In genomic region chr5:117761181-117761832, GRCm38 (mm10) we compare ENCODE assay signal across 15 mouse cellular contexts. TPM values are rescaled to one million over a fixed set of nuclear protein-coding genes. Genes with fewer than 3 reads are reported as not detected.
DNase-seq lines count a peak whose midpoint lies in the region; ATAC-seq and TF ChIP-seq lines count a peak whose summit lies in the region.
"Had no signal": no experiment of that assay in that cellular context is flagged by ENCODE, and none has a peak within 500 bp of the region (broad histone marks: within the 10 kb centered on the region; RNA-seq: fewer than 3 reads in every experiment).

No protein-coding gene starts in this region.

- peaks cover 18% of the 10 kb centered on the region for H3K36me3 ChIP-seq in forebrain, postnatal 0 days (ENCODE audit: insufficient read depth)
- H3K36me3 ChIP-seq in forebrain, embryonic 14.5 days (ENCODE audit: control insufficient read depth, insufficient read depth, low read length): peaks cover 4% of the 10 kb centered on the region; the same call in 1 of the 2 replicates
- H3K36me3 ChIP-seq in liver, embryonic 14.5 days (replicated peaks; ENCODE audit: control insufficient read depth, insufficient read depth, low read depth): no peaks in the 10 kb centered on the region
- H3K36me3 ChIP-seq in liver, embryonic 11.5 days (ENCODE audit: control insufficient read depth, insufficient read depth, low read length): no peaks in the 10 kb centered on the region
- H3K36me3 ChIP-seq in ES-Bruce4 (ENCODE audit: control insufficient read depth, insufficient read depth, low read length, poor library complexity, severe bottlenecking): no peaks in the 10 kb centered on the region
- H3K36me3 ChIP-seq: embryonic facial prominence, embryonic 12.5 days had no signal

- H3K27ac ChIP-seq in forebrain, postnatal 0 days (ENCODE audit: low read depth, low read length): no peak overlapping the region
- no peak overlapping the region for H3K27ac ChIP-seq in forebrain, embryonic 14.5 days (ENCODE audit: low read depth, low read length)
- no peak overlapping the region for H3K27ac ChIP-seq in liver, embryonic 14.5 days
- H3K27ac ChIP-seq in liver, embryonic 11.5 days (ENCODE audit: low read depth, low read length): no peak overlapping the region
- no peak overlapping the region for H3K27ac ChIP-seq in ES-Bruce4 (ENCODE audit: insufficient read depth, low read length)
- H3K27ac ChIP-seq: embryonic facial prominence, embryonic 12.5 days; forebrain, embryonic 13.5 days had no signal

- H3K9me3 ChIP-seq in forebrain, postnatal 0 days (ENCODE audit: low read length): no peaks in the 10 kb centered on the region
- no peaks in the 10 kb centered on the region for H3K9me3 ChIP-seq in forebrain, embryonic 14.5 days (replicated peaks; ENCODE audit: control insufficient read depth, low read length)
- H3K9me3 ChIP-seq in liver, embryonic 14.5 days (ENCODE audit: control insufficient read depth, low read length): no peaks in the 10 kb centered on the region
- no peaks in the 10 kb centered on the region for H3K9me3 ChIP-seq in liver, embryonic 11.5 days (ENCODE audit: control insufficient read depth, low read length)
- no peaks in the 10 kb centered on the region for H3K9me3 ChIP-seq in ES-Bruce4 (replicated peaks; ENCODE audit: control insufficient read depth, insufficient read depth, low read length, poor library complexity, severe bottlenecking)
- H3K9me3 ChIP-seq: embryonic facial prominence, embryonic 12.5 days had no signal

- no peaks in the 10 kb centered on the region for H3K4me1 ChIP-seq in forebrain, postnatal 0 days (ENCODE audit: insufficient read depth)
- 0 out of 2 replicates have a peak, but pooled peaks cover 2% of the 10 kb centered on the region for H3K4me1 ChIP-seq in forebrain, embryonic 14.5 days (ENCODE audit: control insufficient read depth, insufficient read depth, low read length)
- no peaks in the 10 kb centered on the region for H3K4me1 ChIP-seq in liver, embryonic 14.5 days (replicated peaks; ENCODE audit: control insufficient read depth in 2 of 2, insufficient read depth in 2 of 2, low read length in 1 of 2)
- no peaks in the 10 kb centered on the region for H3K4me1 ChIP-seq in liver, embryonic 11.5 days (replicated peaks; ENCODE audit: control insufficient read depth, insufficient read depth, low read length)
- no peaks in the 10 kb centered on the region for H3K4me1 ChIP-seq in ES-Bruce4 (ENCODE audit: control insufficient read depth, insufficient read depth, low read length)
- H3K4me1 ChIP-seq: embryonic facial prominence, embryonic 12.5 days had no signal

- no peak for TF ChIP-seq EP300 in liver, embryonic 14.5 days (IDR thresholded peaks at IDR 0.05; ENCODE audit: low read depth)
- no peak for TF ChIP-seq EP300 in ES-Bruce4 (IDR thresholded peaks at IDR 0.05; ENCODE audit: insufficient read depth, low read depth, low read length)

- ATAC-seq in forebrain, postnatal 0 days: no peak
- no peak for ATAC-seq in forebrain, embryonic 14.5 days
- no peak for ATAC-seq in liver, embryonic 14.5 days (ENCODE audit: insufficient read depth)
- ATAC-seq in liver, embryonic 11.5 days (replicated peaks; ENCODE audit: low FRiP score): no peak
- ATAC-seq in erythroid progenitor cell, adult 5-6 weeks (replicated peaks; ENCODE audit: low FRiP score, poor library complexity, severe bottlenecking): no peak
- ATAC-seq: forebrain, embryonic 13.5 days; inflammation-experienced regulatory T-cells, adult 6 months had no signal

- no peak for TF ChIP-seq POLR2A in ES-Bruce4 (IDR thresholded peaks at IDR 0.05; ENCODE audit: insufficient read depth, low read length)

- H3K4me3 ChIP-seq in forebrain, postnatal 0 days (ENCODE audit: low read depth, low read length): no peak overlapping the region
- no peak overlapping the region for H3K4me3 ChIP-seq in forebrain, embryonic 14.5 days (ENCODE audit: low read depth, low read length)
- H3K4me3 ChIP-seq in liver, embryonic 14.5 days (ENCODE audit: insufficient read depth in 1 of 2, low read depth in 2 of 2, low read length in 2 of 2): no peak overlapping the region
- no peak overlapping the region for H3K4me3 ChIP-seq in liver, embryonic 11.5 days (ENCODE audit: low read depth, low read length)
- no peak overlapping the region for H3K4me3 ChIP-seq in ES-Bruce4 (ENCODE audit: low read depth, low read length)
- H3K4me3 ChIP-seq: embryonic facial prominence, embryonic 12.5 days; forebrain, embryonic 13.5 days had no signal

- no peak for DNase-seq in forebrain, postnatal 0 days
- no peak for DNase-seq in forebrain, embryonic 14.5 days (ENCODE audit: low spot score)
- DNase-seq in liver, embryonic 14.5 days (ENCODE audit: low read depth in 3 of 3, low spot score in 3 of 3): no peak
- DNase-seq in liver, embryonic 11.5 days (ENCODE audit: low spot score): no peak
- DNase-seq in c-Kit-positive CD71-positive TER-119-positive erythroid progenitor cells, embryonic 14.5 days (ENCODE audit: low spot score): peak; percentile 1
- DNase-seq in urinary bladder, postnatal 36 days (ENCODE audit: low spot score in 2 of 2): no peak
- DNase-seq: adrenal gland, adult 2 months; gastrocnemius, postnatal 14 days; kidney, postnatal 4 days; midbrain, embryonic 14.5 days had no signal

- WGBS in forebrain, postnatal 0 days: 72% methylated on average over 9 of the region's 9 CpGs
- WGBS in forebrain, embryonic 14.5 days: 79% methylated on average over 9 of the region's 9 CpGs
- WGBS in liver, embryonic 14.5 days (ENCODE audit: insufficient replicate concordance): 55% methylated on average over 9 of the region's 9 CpGs
- WGBS in liver, embryonic 11.5 days: 66% methylated on average over 9 of the region's 9 CpGs

- no peak overlapping the region for H3K4me2 ChIP-seq in forebrain, postnatal 0 days (ENCODE audit: low read depth)
- H3K4me2 ChIP-seq in forebrain, embryonic 14.5 days (ENCODE audit: low read length): no peak overlapping the region
- no peak overlapping the region for H3K4me2 ChIP-seq in liver, embryonic 14.5 days (ENCODE audit: low read depth)
- H3K4me2 ChIP-seq in liver, embryonic 11.5 days: no peak overlapping the region
- H3K4me2 ChIP-seq: embryonic facial prominence, embryonic 12.5 days; forebrain, embryonic 13.5 days had no signal

- no peak overlapping the region for H3K9ac ChIP-seq in forebrain, postnatal 0 days
- no peak overlapping the region for H3K9ac ChIP-seq in forebrain, embryonic 14.5 days (ENCODE audit: low read length)
- no peak overlapping the region for H3K9ac ChIP-seq in liver, embryonic 14.5 days (replicated peaks)
- H3K9ac ChIP-seq in liver, embryonic 11.5 days (ENCODE audit: low read depth, low read length): no peak overlapping the region
- no peak overlapping the region for H3K9ac ChIP-seq in ES-Bruce4 (ENCODE audit: low read depth, poor library complexity, severe bottlenecking)
- H3K9ac ChIP-seq: embryonic facial prominence, embryonic 12.5 days; forebrain, embryonic 13.5 days had no signal

- no peaks in the 10 kb centered on the region for H3K27me3 ChIP-seq in forebrain, postnatal 0 days (ENCODE audit: insufficient read depth, low read length)
- H3K27me3 ChIP-seq in forebrain, embryonic 14.5 days (replicated peaks; ENCODE audit: control insufficient read depth, insufficient read depth, low read length): no peaks in the 10 kb centered on the region
- no peaks in the 10 kb centered on the region for H3K27me3 ChIP-seq in liver, embryonic 14.5 days (ENCODE audit: control insufficient read depth, insufficient read depth, low read length)
- no peaks in the 10 kb centered on the region for H3K27me3 ChIP-seq in liver, embryonic 11.5 days (replicated peaks; ENCODE audit: control insufficient read depth, insufficient read depth, low read length)
- no peaks in the 10 kb centered on the region for H3K27me3 ChIP-seq in ES-Bruce4 (ENCODE audit: control insufficient read depth, insufficient read depth, low read length, poor library complexity, severe bottlenecking)
- H3K27me3 ChIP-seq: embryonic facial prominence, embryonic 12.5 days; forebrain, embryonic 13.5 days had no signal

- peak; percentile 45 for TF ChIP-seq CTCF in forebrain, postnatal 0 days (IDR thresholded peaks at IDR 0.05; ENCODE audit: low read depth)
- TF ChIP-seq CTCF in liver, embryonic 14.5 days (IDR thresholded peaks at IDR 0.05; ENCODE audit: low read depth): peak; percentile 69
- TF ChIP-seq CTCF in ES-Bruce4 (IDR thresholded peaks at IDR 0.05; ENCODE audit: low read depth, low read length): peak; percentile 80

RNA-seq across cellular contexts. Expression of gene Nos1, which starts 19.5 kb away (rescaled TPM):
- total RNA-seq in forebrain, postnatal 0 days (2014; rRNA removed): 16.9 and 18.1 TPM in 2 replicates
- 3.8 and 4.1 TPM in 2 replicates for polyA plus RNA-seq in forebrain, postnatal 0 days (2015; fragmentation: Nextera tagmentation; extraction: Ambion mirVana)
- polyA plus RNA-seq in forebrain, embryonic 14.5 days (2014; fragmentation: Nextera tagmentation; extraction: Ambion mirVana): 3.0 and 4.3 TPM in 2 replicates
- polyA plus RNA-seq in liver, embryonic 14.5 days (2012; rRNA removed): under 0.01 TPM in 2 replicates
- not detected in 2 replicates for polyA plus RNA-seq in liver, embryonic 14.5 days (2014; fragmentation: Nextera tagmentation; extraction: Ambion mirVana)
- 0.01 TPM in 1 of 2 replicates, not detected in the other for polyA plus RNA-seq in liver, embryonic 11.5 days (2014; fragmentation: Nextera tagmentation; extraction: Ambion mirVana)
- 1.4 and 1.7 TPM in 2 replicates for polyA plus RNA-seq in ES-Bruce4 (2011; ENCODE audit: insufficient read depth, insufficient read length, low read depth, missing spikeins)
- total RNA-seq in erythroid progenitor cell, adult 5-6 weeks (2015; ENCODE audit: low replicate concordance): not detected in 2 replicates
- total RNA-seq in erythroid progenitor cell, adult 5-6 weeks (2017; ENCODE audit: low replicate concordance): not detected in 2 replicates
